Mouse (Mus musculus): ENCODE data around the gene Tmem53. TPM values are rescaled to one million over a fixed set of nuclear protein-coding genes. Genes with fewer than 3 reads are reported as not detected.
A peak's percentile ranks its signal among the peaks of the same experiment; 100 is the strongest.

The Tmem53 gene
- polyA plus RNA-seq, 1 experiment from 2014 or later: 12.4 TPM

DNA sequence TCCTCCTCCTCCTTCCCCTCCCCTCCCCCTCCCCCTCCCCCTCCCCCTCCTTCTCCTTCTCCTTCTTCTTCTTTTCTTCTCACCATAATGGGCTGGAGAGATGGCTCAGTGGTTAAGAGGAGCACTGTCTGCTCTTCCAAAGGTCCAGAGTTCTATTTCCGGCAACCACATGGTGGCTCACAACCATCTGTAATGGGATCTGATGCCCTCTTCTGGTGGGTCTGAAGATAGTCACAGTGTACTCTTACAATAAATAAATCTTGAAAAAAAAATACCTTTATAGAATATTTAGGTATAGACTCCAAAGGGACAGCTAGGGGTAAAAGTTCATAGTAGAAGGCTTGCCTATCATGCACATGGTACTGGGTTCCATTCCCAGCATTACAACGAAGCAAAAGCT, 9.5 kb downstream of the Tmem53 start:
- ATAC-seq (ENCODE audit: insufficient read depth): no peak
- 71% methylated on average over 2 of the region's 2 CpGs for WGBS

DNA sequence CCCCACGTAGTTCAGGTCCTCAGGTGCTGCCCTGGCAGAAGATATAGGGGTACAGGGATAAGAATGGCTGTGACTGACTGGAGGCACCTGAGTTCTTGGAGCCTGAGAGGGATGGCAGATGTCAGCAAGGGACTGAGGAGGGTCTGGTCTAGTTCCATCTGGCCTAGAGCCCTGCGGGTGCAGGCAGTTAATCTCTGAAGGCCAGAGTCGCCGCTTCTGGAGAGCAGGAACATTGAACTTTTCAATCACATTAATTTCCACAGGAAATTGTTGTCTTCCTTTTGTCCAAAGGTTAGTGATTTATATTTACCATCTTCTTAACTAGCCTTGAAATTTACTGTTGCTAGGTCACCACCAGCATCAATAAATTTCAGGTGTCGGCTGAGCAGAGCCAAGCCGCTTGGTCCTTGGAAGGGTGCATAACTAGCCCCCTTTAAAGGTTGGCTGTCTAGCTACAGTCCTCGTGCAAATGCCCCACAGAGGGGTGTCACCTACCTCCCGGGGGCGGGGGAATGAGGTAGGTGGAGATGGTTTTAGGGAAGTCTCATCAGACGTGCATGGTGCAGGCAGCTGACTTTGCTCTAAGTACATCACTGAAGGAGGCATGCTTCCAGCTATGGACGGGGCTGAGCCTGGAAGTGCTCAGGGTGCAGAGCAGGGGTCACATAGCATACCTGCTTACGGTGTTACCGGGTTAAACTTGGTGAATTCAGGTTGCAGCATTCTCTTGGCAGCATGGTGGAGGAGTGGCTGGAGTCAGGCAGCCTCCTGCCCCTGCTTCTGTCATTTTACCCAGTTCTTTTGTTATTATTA, 10.6 kb downstream of the Tmem53 start:
- no peaks in the 10 kb centered on the region for H3K4me1 ChIP-seq (ENCODE audit: insufficient read depth)
- H3K9me3 ChIP-seq (ENCODE audit: low read depth, low read length): no peaks in the 10 kb centered on the region
- no peak overlapping the region for H3K4me2 ChIP-seq
- H3K27me3 ChIP-seq (ENCODE audit: insufficient read depth, low read length): no peaks in the 10 kb centered on the region
- WGBS: 60% methylated on average over 13 of the region's 13 CpGs
- DNase-seq (no peak), ATAC-seq (ENCODE audit: insufficient read depth) (no peak)
- H3K27ac ChIP-seq (ENCODE audit: low read depth): no peak overlapping the region
- TF ChIP-seq CTCF (IDR thresholded peaks at IDR 0.05; ENCODE audit: low read depth): no peak
- H3K36me3 ChIP-seq (ENCODE audit: insufficient read depth): no peaks in the 10 kb centered on the region
- no peak overlapping the region for H3K9ac ChIP-seq
- H3K4me3 ChIP-seq (ENCODE audit: low read depth, low read length): no peak overlapping the region

More for the DNA sequence above, 9.5 kb downstream of the Tmem53 start:
- Histone ChIP-seq H3K27me3 (ENCODE audit: insufficient read depth, low read length) (no peaks in the 10 kb centered on the region), H3K9ac (no peak overlapping the region), H3K4me1 (ENCODE audit: insufficient read depth) (no peaks in the 10 kb centered on the region), H3K27ac (ENCODE audit: low read depth) (no peak overlapping the region), H3K4me3 (ENCODE audit: low read depth, low read length) (no peak overlapping the region), H3K36me3 (ENCODE audit: insufficient read depth) (no peaks in the 10 kb centered on the region), H3K4me2 (no peak overlapping the region), H3K9me3 (ENCODE audit: low read depth, low read length) (no peaks in the 10 kb centered on the region)
- TF ChIP-seq CTCF (IDR thresholded peaks at IDR 0.05; ENCODE audit: low read depth): no peak
- no peak for DNase-seq

DNA sequence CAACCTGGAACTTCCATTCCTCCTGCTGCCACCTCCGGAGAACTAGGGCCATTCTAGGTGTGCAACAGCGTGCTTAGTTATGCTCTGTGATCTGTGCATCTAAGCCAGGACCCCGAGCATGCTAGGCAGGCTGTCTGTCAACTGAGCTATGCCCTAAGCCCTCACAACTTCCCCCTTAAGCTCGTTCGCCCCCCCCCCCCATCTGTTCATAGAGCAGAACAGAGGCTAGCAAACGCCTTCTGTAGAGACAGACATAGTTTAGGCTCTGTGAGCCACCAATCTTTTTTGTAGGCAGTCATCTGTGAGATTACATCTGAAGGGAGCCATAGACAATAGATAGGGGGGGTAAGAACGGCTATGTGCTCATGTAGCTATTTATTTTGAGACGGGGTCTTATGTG, 11.2 kb downstream of the Tmem53 start:
- no peak for TF ChIP-seq CTCF (IDR thresholded peaks at IDR 0.05; ENCODE audit: low read depth)
- no peak for DNase-seq
- Histone ChIP-seq H3K4me3 (ENCODE audit: low read depth, low read length) (no peak overlapping the region), H3K9me3 (ENCODE audit: low read depth, low read length) (no peaks in the 10 kb centered on the region), H3K9ac (no peak overlapping the region), H3K4me2 (no peak overlapping the region), H3K27ac (ENCODE audit: low read depth) (no peak overlapping the region), H3K4me1 (ENCODE audit: insufficient read depth) (no peaks in the 10 kb centered on the region), H3K36me3 (ENCODE audit: insufficient read depth) (no peaks in the 10 kb centered on the region), H3K27me3 (ENCODE audit: insufficient read depth, low read length) (no peaks in the 10 kb centered on the region)
- no peak for ATAC-seq (ENCODE audit: insufficient read depth)
- WGBS: 67% methylated on average over 8 of the region's 8 CpGs

DNA sequence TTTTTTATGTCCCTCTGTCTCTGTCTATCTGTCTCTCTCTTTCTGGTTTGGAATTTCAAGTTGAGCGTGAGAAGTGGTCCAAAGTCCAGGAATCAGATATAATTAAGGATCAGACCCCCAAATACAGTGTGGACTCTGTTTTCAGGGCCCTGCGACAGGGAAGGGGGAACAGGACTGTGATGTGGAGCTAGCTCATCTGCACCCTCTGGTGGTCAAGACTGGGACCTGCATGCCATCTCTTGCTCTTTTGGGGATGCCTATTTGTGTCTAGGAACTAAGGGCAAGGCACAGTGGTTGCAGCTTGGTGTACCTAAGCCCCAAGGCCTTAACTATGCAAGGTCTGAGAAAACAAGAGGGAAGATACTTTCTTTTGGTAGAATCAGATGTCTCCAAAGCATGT, 15.5 kb downstream of the Tmem53 start:
- peaks cover 11% of the 10 kb centered on the region for H3K36me3 ChIP-seq (ENCODE audit: insufficient read depth)
- no peaks in the 10 kb centered on the region for H3K4me1 ChIP-seq (ENCODE audit: insufficient read depth)
- no peak overlapping the region for H3K4me2 ChIP-seq
- no peak overlapping the region for H3K9ac ChIP-seq
- DNase-seq (peak; percentile 89), ATAC-seq (ENCODE audit: insufficient read depth) (no peak)
- WGBS: 6% methylated on average over 2 of the region's 2 CpGs
- no peaks in the 10 kb centered on the region for H3K9me3 ChIP-seq (ENCODE audit: low read depth, low read length)
- H3K4me3 ChIP-seq (ENCODE audit: low read depth, low read length): no peak overlapping the region
- no peaks in the 10 kb centered on the region for H3K27me3 ChIP-seq (ENCODE audit: insufficient read depth, low read length)
- no peak overlapping the region for H3K27ac ChIP-seq (ENCODE audit: low read depth)
- TF ChIP-seq CTCF (IDR thresholded peaks at IDR 0.05; ENCODE audit: low read depth): peak; percentile 96

DNA sequence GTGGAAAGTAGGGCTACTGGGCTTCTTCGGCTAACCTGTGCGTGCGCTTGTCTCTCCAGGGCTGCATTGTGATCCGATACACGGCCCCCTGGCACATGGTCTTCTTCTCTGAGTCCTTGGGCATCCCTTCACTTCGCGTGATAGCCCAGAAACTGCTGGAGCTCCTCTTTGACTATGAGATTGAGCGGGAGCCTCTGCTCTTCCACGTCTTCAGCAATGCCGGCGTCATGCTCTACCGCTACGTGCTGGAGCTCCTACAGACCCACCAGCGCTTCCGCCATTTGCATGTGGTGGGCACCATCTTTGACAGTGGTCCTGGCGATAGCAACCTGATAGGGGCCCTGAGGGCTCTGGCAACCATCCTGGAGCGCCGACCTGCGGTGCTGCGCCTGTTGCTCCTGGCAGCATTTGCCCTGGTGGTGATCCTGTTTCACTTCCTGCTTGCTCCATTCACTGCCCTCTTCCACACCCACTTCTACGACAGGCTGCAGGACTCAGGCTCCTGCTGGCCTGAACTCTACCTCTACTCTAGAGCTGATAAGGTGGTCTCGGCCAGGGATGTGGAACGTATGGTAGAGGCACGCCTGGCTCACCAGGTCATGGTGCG, 16.2 kb downstream of the Tmem53 start:
- Histone ChIP-seq H3K4me2 (no peak overlapping the region), H3K4me3 (ENCODE audit: low read depth, low read length) (no peak overlapping the region), H3K36me3 (ENCODE audit: insufficient read depth) (peaks cover 18% of the 10 kb centered on the region), H3K27me3 (ENCODE audit: insufficient read depth, low read length) (no peaks in the 10 kb centered on the region), H3K9me3 (ENCODE audit: low read depth, low read length) (no peaks in the 10 kb centered on the region), H3K27ac (ENCODE audit: low read depth) (no peak overlapping the region), H3K4me1 (ENCODE audit: insufficient read depth) (no peaks in the 10 kb centered on the region), H3K9ac (no peak overlapping the region)
- WGBS: 80% methylated on average over 25 of the region's 25 CpGs
- DNase-seq (no peak), ATAC-seq (ENCODE audit: insufficient read depth) (no peak)
- TF ChIP-seq CTCF (IDR thresholded peaks at IDR 0.05; ENCODE audit: low read depth): no peak

DNA sequence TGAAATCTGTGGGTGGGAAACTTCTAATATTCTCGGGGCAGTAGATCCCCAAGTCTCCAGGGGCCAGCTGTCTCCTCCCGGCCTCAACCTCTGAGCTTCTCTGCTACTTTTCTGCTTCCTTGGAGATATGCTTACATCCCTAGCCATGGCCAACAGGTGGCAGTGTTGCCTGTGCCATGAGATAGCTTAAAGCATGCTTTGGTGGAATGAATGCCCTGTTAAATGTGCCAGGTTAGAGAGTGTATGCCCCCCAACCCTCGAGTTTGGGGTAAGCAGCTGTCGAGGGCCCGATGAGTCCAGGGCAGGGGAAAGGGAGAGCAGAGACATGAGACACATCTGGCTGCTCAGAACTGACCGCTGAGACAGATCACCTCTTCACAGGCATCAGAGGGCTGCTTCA, 18.5 kb downstream of the Tmem53 start:
- ATAC-seq (ENCODE audit: insufficient read depth): peak; percentile 54; the same call in 1 of the 2 replicates
- TF ChIP-seq CTCF (IDR thresholded peaks at IDR 0.05; ENCODE audit: low read depth): peak; percentile 95
- DNase-seq: peak; percentile 94
- Histone ChIP-seq H3K9ac (no peak overlapping the region), H3K9me3 (ENCODE audit: low read depth, low read length) (peaks cover 2% of the 10 kb centered on the region; the same call in 1 of the 2 replicates), H3K27ac (ENCODE audit: low read depth) (no peak overlapping the region), H3K27me3 (ENCODE audit: insufficient read depth, low read length) (no peaks in the 10 kb centered on the region), H3K4me1 (ENCODE audit: insufficient read depth) (no peaks in the 10 kb centered on the region), H3K36me3 (ENCODE audit: insufficient read depth) (peaks cover 41% of the 10 kb centered on the region), H3K4me3 (ENCODE audit: low read depth, low read length) (no peak overlapping the region), H3K4me2 (no peak overlapping the region)
- 4% methylated on average over 6 of the region's 6 CpGs for WGBS

DNA sequence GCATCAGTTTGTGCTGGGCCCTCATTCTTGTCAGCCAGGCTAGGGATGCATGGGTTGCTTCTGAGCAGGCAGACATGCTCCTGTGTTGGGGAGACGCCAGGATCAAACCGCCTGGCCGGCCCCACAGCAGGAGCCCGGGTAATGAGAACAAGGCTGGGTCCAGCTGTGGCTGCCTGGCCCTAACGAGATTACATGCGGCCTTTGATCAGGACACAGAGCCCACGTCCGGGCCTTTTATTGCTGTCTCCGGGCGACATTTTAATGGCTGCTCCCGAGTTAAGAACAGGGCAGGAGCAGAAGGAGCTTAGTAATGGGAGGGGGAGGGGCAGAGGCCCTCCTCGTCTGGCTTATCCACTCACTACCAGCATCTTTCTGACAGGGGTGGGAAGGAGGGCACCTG, 20.7 kb downstream of the Tmem53 start:
- DNase-seq: no peak
- H3K36me3 ChIP-seq (ENCODE audit: insufficient read depth): peaks cover 62% of the 10 kb centered on the region
- peaks cover 2% of the 10 kb centered on the region; the same call in 1 of the 2 replicates for H3K9me3 ChIP-seq (ENCODE audit: low read depth, low read length)

More for the DNA sequence above, 20.7 kb downstream of the Tmem53 start:
- Histone ChIP-seq H3K9ac (no peak overlapping the region), H3K27me3 (ENCODE audit: insufficient read depth, low read length) (no peaks in the 10 kb centered on the region), H3K4me1 (ENCODE audit: insufficient read depth) (no peaks in the 10 kb centered on the region), H3K4me2 (no peak overlapping the region), H3K4me3 (ENCODE audit: low read depth, low read length) (no peak overlapping the region), H3K27ac (ENCODE audit: low read depth) (no peak overlapping the region)
- ATAC-seq (ENCODE audit: insufficient read depth): no peak
- WGBS: 38% methylated on average over 12 of the region's 12 CpGs
- TF ChIP-seq CTCF (IDR thresholded peaks at IDR 0.05; ENCODE audit: low read depth): no peak
